Mouse (Mus musculus): Measurements from ENCODE around the gene Tarsl2. TPM values are rescaled to one million over a fixed set of nuclear protein-coding genes. Genes with fewer than 3 reads are reported as not detected.
A peak's percentile ranks its signal among the peaks of the same experiment; 100 is the strongest.

Gene Tarsl2
- polyA plus RNA-seq, 1 experiment, result 3.7 TPM

DNA sequence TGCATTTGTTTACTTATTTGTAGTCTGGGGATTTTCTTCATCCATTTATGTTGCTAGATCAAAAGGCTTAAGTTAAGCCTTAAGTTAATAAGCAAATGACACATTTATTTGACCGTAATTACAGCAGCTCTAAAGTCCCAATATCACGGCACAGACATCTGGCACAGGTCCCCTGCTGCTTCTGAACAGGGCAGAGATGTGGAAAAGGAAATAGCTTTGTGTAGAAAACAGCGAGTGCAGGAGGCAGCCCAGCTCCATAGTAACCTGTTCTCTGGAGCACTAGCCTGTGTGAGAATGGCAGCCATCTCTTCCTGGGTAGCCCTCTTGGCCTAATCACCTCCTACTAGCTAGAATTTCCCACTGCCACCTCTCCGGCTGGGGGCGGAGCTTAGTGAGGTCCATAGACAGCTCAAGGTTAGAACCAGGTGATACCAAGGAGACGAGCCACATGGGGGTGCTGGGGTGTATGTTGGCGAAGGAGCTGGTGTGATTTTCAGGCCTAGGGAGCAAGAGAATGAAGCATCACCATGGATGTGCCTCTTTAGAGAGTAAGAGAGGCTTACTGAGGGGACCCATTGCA is 39.6 kb downstream of the Tarsl2 start:
- Histone ChIP-seq H3K27ac (ENCODE audit: insufficient read depth, low read depth, low read length) (no peak overlapping the region), H3K4me1 (ENCODE audit: control insufficient read depth, insufficient read depth, low read length) (peaks cover 8% of the 10 kb centered on the region), H3K4me3 (ENCODE audit: insufficient read depth, low read length) (no peak overlapping the region)
- TF ChIP-seq POLR2A (IDR thresholded peaks at IDR 0.05; ENCODE audit: borderline replicate concordance, low read depth, low read length) (no peak), CTCF (IDR thresholded peaks at IDR 0.05; ENCODE audit: low read depth, low read length) (no peak)

DNA sequence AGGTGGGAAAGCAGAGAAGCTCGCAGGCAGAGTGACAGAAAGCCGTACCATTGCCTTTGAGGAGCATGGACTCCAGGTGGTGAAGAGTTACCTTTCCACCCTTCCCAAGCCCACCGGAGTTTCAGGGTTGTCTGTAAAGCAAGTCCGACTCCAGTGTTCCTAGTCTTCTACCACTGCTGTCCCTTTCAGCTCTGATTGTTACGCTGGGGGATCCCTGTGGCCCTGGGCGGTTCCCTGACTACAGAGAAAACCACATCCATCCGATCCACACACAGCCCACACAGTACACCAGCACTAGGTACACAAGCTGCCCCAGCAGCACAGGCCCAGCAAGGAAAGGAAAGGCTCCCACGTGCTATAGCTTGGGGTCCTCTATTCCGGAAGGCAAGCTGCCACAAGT is 42.0 kb downstream of the Tarsl2 start:
- Histone ChIP-seq H3K27ac (ENCODE audit: insufficient read depth, low read depth, low read length) (no peak overlapping the region), H3K4me3 (ENCODE audit: insufficient read depth, low read length) (no peak overlapping the region), H3K4me1 (ENCODE audit: control insufficient read depth, insufficient read depth, low read length) (peaks cover 3% of the 10 kb centered on the region)
- TF ChIP-seq POLR2A (IDR thresholded peaks at IDR 0.05; ENCODE audit: borderline replicate concordance, low read depth, low read length) (no peak), CTCF (IDR thresholded peaks at IDR 0.05; ENCODE audit: low read depth, low read length) (no peak)

DNA sequence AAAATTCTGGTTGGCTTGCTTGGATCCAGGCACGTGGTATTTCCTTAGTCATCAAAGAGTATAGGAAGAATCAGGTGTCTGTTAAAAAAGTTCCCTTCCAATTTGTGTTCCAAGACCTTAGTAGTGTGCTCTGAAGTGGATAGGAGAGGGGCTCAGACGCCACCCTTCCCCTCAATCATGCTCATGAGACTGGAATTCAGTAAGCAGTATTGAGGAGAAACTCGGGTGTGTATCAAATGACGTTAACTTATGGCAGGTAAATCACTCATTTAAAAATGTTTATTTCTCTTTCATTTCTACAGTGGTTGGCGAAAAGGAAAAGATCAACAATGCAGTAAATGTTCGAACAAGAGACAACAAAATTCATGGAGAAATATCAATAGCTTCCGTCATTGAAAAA is 46.2 kb downstream of the Tarsl2 start, which contains the start of gene Tm2d3:
Gene Tm2d3, plus strand, starts transcription at position 301 of the 400 bp plus-strand sequence.
- Histone ChIP-seq H3K4me3 (ENCODE audit: insufficient read depth, low read length) (no peak within 1 kb of the TSS), H3K27ac (ENCODE audit: insufficient read depth, low read depth, low read length) (no peak within 1 kb of the TSS), H3K4me1 (ENCODE audit: control insufficient read depth, insufficient read depth, low read length) (peaks cover 11% of the 10 kb centered on the region)
- no peak for TF ChIP-seq POLR2A (IDR thresholded peaks at IDR 0.05; ENCODE audit: borderline replicate concordance, low read depth, low read length)
- TF ChIP-seq CTCF (IDR thresholded peaks at IDR 0.05; ENCODE audit: low read depth, low read length), result no peak

DNA sequence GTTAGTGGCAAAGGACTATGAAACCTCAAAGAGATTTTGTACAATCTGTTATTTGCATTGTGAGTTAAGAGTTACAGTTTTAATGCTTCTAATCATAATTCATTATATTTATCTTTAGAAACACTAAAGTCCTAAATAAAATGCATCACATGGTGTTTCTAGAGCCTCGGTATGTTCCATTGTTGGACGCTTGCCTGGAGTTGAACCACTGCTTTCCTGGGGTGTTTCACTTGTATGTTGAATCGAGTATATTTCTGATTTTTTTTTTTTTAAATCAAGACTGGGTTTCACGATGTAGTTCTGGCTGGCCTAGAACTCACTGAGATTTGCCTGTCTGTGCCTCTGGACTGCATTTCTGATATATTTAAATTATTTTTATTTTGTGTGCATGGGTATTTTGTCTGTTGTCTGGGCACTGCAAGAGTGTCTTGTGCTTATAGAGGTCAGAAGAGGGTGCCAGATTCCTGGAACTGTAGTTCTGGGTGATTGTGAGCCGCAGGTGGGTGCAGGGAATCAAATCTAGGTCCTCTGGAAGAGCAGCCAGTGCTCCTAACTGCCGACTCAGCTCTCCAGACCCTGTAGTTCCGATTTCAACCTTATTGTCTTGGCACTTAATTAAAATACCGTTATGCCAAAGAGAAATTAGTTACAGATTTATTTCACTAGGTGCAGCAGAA is 47.4 kb downstream of the Tarsl2 start:
- TF ChIP-seq CTCF (IDR thresholded peaks at IDR 0.05; ENCODE audit: low read depth, low read length), result no peak
- TF ChIP-seq POLR2A (IDR thresholded peaks at IDR 0.05; ENCODE audit: borderline replicate concordance, low read depth, low read length), result no peak
- Histone ChIP-seq H3K27ac (ENCODE audit: insufficient read depth, low read depth, low read length) (no peak overlapping the region), H3K4me1 (ENCODE audit: control insufficient read depth, insufficient read depth, low read length) (peaks cover 11% of the 10 kb centered on the region), H3K4me3 (ENCODE audit: insufficient read depth, low read length) (no peak overlapping the region)

DNA sequence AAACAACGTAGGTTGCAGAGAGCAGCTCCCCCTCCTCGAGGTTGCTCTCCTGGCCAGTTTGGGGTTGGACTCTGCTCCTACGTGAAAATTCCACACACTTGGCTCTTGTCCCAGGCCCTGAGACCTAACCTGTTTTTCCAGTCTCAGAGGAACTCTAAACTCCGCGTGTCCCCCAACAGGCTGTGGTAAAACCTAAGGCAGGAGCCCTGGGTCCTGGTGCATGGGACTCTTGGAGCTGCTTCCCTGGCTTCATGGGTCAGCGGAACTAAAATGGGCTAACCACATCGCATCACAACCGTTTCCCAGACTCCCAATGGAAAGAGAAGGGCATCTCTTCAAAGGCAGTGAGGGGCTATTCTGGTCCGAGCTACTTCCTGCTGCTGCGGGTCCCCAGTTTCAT is 48.2 kb downstream of the Tarsl2 start:
- Histone ChIP-seq H3K27ac (ENCODE audit: insufficient read depth, low read depth, low read length) (no peak overlapping the region), H3K4me3 (ENCODE audit: insufficient read depth, low read length) (peak overlapping the region; percentile 98), H3K4me1 (ENCODE audit: control insufficient read depth, insufficient read depth, low read length) (peaks cover 11% of the 10 kb centered on the region)
- no peak for TF ChIP-seq CTCF (IDR thresholded peaks at IDR 0.05; ENCODE audit: low read depth, low read length)

DNA sequence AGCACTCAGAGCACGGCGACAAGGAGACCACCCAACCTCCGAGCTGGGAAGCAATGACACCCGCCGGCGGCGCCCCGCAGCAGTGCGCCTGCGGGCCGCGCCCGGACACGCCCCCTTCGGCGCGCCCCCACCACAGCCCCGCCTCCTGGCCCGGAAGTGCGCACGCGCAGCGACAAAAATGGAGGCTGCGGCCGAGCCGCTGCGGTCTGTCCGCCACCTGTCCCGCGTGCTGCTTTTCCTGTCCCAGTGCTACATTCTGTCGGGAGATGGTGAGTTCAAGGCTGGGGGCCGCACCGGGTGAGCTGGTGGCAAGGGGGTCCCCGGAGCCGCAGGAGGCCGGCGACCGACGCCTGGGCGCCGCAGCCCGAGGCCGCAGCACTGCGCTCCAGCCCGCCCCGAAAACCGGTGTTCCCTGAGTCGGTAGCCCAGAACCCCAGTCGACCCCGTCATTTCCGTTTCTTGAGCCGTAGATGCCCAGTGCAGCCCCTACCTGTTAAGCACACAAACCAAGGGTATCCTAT is 48.7 kb downstream of the Tarsl2 start:
- no peak overlapping the region for H3K27ac ChIP-seq (ENCODE audit: insufficient read depth, low read depth, low read length)

DNA sequence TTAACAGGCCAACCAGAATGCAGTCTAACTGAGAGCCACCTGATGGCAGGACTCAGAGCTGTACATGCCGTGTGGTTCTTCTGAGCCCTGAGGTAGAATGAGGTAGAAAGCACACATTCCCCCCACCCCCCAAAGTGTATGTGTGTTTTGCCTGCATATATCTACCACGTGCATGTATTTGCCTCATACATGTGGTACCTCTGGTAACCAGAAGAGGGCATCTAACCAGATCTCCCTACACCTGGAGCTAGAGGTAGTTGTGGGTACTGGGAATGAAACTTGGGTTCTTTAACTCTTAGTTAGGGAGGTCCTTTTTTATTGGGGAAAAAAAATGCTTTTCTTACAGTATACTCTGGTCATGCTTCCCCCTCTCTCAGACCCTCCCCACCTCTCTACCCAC is 51.8 kb downstream of the Tarsl2 start:
- TF ChIP-seq POLR2A (IDR thresholded peaks at IDR 0.05; ENCODE audit: borderline replicate concordance, low read depth, low read length) (no peak), CTCF (IDR thresholded peaks at IDR 0.05; ENCODE audit: low read depth, low read length) (no peak)
- H3K27ac ChIP-seq (ENCODE audit: insufficient read depth, low read depth, low read length), result no peak overlapping the region
- no peak overlapping the region for H3K4me3 ChIP-seq (ENCODE audit: insufficient read depth, low read length)
- H3K4me1 ChIP-seq (ENCODE audit: control insufficient read depth, insufficient read depth, low read length), result peaks cover 11% of the 10 kb centered on the region

More for the DNA sequence above, 48.7 kb downstream of the Tarsl2 start:
- TF ChIP-seq CTCF (IDR thresholded peaks at IDR 0.05; ENCODE audit: low read depth, low read length), result no peak
- TF ChIP-seq POLR2A (IDR thresholded peaks at IDR 0.05; ENCODE audit: borderline replicate concordance, low read depth, low read length), result no peak; the same call in 1 of the 2 replicates
- Histone ChIP-seq H3K4me1 (ENCODE audit: control insufficient read depth, insufficient read depth, low read length) (peaks cover 11% of the 10 kb centered on the region), H3K4me3 (ENCODE audit: insufficient read depth, low read length) (peak overlapping the region; percentile 98)

DNA sequence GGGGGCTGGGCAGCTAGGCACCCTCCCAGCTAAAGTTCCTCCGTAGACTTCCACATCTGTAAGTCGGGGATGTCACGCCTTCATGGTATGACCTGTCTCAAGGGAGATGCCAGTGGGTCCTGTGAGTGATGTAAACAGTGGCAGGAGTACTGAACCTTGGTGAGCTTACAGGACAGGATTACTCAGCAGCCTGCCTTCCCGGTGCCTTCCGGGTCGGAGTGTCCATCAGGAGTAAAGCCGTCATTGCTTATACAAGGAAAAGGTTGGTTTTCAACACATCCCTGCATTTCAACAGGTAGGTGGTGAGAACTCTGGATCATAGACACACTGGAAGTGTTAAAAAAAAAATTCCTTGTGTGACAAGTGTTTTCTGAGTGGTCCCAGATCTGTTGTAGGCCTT is 57.4 kb downstream of the Tarsl2 start:
- no peak overlapping the region for H3K4me3 ChIP-seq (ENCODE audit: insufficient read depth, low read length)
- H3K27ac ChIP-seq (ENCODE audit: insufficient read depth, low read depth, low read length), result no peak overlapping the region
- TF ChIP-seq POLR2A (IDR thresholded peaks at IDR 0.05; ENCODE audit: borderline replicate concordance, low read depth, low read length) (no peak), CTCF (IDR thresholded peaks at IDR 0.05; ENCODE audit: low read depth, low read length) (no peak)
- H3K4me1 ChIP-seq (ENCODE audit: control insufficient read depth, insufficient read depth, low read length), result no peaks in the 10 kb centered on the region

DNA sequence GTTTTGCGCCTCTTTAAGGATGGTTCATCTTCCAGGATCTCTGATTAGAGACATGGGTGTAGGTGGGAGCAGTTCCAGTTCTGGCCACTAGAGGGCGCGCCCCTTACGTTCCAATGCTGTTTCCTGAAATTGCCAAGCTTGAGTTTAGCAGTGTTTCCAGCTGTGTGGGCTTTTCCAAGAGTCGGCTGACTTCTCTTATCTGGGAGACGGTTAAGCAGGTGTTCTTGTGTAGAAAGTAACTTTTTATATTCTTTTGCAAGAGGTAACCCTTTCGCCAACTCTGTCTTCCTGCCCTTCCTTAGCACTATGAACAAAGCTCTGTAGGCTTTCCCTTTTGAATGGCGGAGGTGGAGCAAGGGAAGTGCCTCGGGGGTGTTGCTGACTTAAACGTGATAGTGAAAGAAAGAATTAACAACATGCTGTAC is 60.1 kb downstream of the Tarsl2 start:
- no peak overlapping the region for H3K27ac ChIP-seq (ENCODE audit: insufficient read depth, low read depth, low read length)
- H3K4me1 ChIP-seq (ENCODE audit: control insufficient read depth, insufficient read depth, low read length), result no peaks in the 10 kb centered on the region
- TF ChIP-seq POLR2A (IDR thresholded peaks at IDR 0.05; ENCODE audit: borderline replicate concordance, low read depth, low read length), result no peak
- peak; percentile 98 for TF ChIP-seq CTCF (IDR thresholded peaks at IDR 0.05; ENCODE audit: low read depth, low read length)
- H3K4me3 ChIP-seq (ENCODE audit: insufficient read depth, low read length), result peak overlapping the region; percentile 40

DNA sequence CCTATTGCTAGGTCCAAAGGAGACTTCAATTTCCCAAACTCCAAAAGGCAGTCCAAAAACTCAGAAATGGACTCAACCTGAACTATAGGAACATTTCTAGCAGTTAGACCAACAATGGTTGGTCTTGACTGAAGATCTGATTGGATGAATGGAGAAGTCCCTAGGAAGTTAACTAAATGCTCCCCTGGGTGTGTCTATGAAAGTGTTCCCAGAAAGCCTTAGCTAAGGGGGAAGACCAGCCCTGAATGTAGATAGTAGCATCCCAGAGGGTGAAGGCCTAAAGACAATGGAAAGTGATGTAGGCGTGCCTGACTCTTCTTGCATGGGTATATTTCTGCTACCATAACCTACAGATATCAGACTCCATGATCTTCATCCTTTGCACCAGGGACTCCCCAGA is 63.8 kb downstream of the Tarsl2 start:
- no peak overlapping the region for H3K4me3 ChIP-seq (ENCODE audit: insufficient read depth, low read length)
- TF ChIP-seq CTCF (IDR thresholded peaks at IDR 0.05; ENCODE audit: low read depth, low read length) (no peak), POLR2A (IDR thresholded peaks at IDR 0.05; ENCODE audit: borderline replicate concordance, low read depth, low read length) (no peak)
- H3K4me1 ChIP-seq (ENCODE audit: control insufficient read depth, insufficient read depth, low read length), result no peaks in the 10 kb centered on the region
- H3K27ac ChIP-seq (ENCODE audit: insufficient read depth, low read depth, low read length), result no peak overlapping the region
